Mouse (Mus musculus): ENCODE measurements around the gene Amn.

Amn gene

GRCm38 (mm10) chr12:111266592-111266991 is 4.3 kb upstream of the Amn start:
- in situ Hi-C loops (cut with MboI; ENCODE audit: low sequenced_read_pairs) = no loop called here

DNA sequence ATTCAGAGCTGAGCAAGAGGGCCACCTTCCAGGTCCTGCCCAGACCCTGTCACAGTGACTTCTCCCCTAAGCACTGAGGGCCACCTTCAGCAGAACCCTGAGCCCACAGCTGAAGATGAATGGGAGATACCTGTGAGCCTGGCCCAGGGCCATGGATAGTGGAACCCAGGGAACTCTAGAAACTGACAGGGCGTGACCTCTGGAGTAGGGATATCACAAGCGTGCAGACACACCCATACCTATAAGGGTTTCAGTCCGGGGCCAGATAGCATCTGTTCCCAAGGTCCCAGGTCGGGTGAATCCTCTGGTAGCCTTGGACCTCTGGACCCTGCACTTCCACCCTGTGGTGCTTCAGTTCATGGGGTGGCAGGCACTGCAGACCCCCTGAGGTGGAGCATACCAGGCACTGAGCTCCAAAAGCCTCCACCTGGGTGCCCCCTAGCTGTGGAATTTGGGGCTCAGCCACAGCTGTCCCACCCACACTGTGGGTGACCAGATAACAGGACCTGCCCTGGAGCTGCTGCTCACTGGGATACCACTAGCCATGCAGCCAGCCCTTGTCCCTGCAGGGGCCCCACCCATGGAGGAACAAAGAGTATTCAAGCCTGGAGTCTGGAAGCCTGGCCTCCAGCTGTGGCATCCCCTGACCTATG is 3.1 kb upstream of the Amn start:
- in situ Hi-C loops (cut with MboI; ENCODE audit: low sequenced_read_pairs) = no loop called here

GRCm38 (mm10) chr12:111271406-111271805 is 511 bp downstream of the Amn start:
- in situ Hi-C loops (cut with MboI; ENCODE audit: low sequenced_read_pairs) = loop anchor here (10.0 kb wide), 1 partner anchor 133 kb away; the partner anchor contains the start of gene Lbhd2

- in situ Hi-C loops (cut with MboI; ENCODE audit: low sequenced_read_pairs) = loop anchor here (10.0 kb wide), 1 partner anchor 133 kb away; the partner anchor contains the start of gene Lbhd2
These were observed 1.1 kb downstream of the Amn start for GRCm38 (mm10) chr12:111271966-111272365.

DNA sequence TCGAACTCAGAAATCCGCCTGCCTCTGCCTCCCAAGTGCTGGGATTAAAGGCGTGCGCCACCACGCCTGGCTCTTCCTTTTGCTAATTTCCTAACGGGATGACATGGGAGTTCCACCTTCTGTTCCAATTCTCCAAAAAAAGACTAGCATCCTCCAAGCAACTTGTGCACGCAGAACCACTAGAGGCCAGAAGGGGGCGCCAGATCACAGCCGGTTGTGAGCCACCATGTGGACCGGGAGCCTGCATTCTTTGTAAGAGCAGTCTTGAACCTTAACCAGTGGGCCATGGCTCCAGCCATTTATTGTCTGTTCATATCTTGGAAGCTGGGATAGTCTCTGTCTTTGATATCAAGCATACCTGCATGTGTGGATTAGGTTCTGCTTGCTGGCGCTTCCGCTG is 1.5 kb downstream of the Amn start:
- in situ Hi-C loops (cut with MboI; ENCODE audit: low sequenced_read_pairs) = loop anchor here (10.0 kb wide), 1 partner anchor 132 kb away; the partner anchor contains the start of gene Lbhd2

- in situ Hi-C loops (cut with MboI; ENCODE audit: low sequenced_read_pairs) = loop anchor here (10.0 kb wide), 1 partner anchor 131 kb away; the partner anchor contains the start of gene Lbhd2
These were observed 3.1 kb downstream of the Amn start for GRCm38 (mm10) chr12:111274006-111274405.

DNA sequence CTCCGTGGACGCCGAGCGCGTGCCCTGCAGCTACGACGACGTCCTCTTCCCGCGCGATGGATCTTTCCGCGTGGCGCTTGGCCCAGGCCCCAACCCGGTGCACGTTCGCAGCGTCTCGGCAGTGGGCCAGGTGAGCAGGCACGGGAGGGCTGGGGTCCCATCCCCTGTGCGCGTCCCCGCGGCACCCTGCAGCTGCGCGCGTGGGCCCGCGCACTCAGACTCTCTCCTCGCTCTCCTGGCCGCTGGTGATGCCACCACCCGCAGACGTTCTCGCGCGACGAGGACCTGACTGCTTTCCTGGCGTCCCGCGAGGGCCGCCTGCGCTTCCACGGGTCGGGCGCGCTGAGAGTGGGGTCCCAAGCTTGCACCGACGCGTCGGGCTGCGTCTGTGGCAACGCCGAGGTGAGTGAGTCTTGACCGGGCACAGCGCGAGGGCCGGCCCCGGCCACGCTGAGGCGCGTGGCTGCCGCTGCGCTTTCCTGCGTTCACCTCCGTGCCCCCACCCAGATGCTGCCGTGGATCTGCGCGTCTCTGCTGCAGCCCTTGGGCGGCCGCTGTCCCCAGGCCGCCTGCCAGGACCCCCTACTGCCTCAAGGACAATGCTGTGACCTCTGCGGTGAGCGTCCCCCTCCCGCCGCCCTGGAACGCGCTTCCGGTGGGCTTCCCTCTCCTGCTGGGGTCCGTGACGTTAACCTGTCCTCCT is 3.7 kb downstream of the Amn start:
- in situ Hi-C loops (cut with MboI; ENCODE audit: low sequenced_read_pairs) = loop anchor here (10.0 kb wide), 1 partner anchor 130 kb away; the partner anchor contains the start of gene Lbhd2

GRCm38 (mm10) chr12:111275150-111275841 is 4.4 kb downstream of the Amn start:
- in situ Hi-C loops (cut with MboI; ENCODE audit: low sequenced_read_pairs) = loop anchor here (10.0 kb wide), 1 partner anchor 130 kb away; the partner anchor contains the start of gene Lbhd2

- in situ Hi-C loops (cut with MboI; ENCODE audit: low sequenced_read_pairs) = loop anchor here (10.0 kb wide), 1 partner anchor 128 kb away; the partner anchor contains the start of gene Lbhd2
These were observed 5.5 kb downstream of the Amn start for GRCm38 (mm10) chr12:111276371-111276770.

DNA sequence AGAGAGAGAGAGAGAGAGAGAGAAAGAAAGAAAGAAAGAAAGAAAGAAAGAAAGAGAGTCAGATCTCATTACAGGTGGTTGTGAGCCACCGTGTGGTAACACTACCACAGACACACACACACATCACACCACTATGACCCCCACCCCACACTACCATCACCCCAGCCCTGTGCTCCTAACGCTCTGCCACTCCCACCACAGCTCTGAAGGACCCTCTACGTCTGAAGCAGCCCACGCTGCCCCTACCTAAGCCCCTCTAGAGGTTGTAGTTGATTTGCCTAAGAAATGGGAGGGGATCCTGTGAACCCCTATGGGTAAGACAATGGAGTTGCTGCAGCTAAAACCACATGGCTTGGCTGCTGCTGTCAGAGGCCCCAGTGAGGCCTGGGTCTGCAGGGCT is 12.7 kb downstream of the Amn start:
- in situ Hi-C loops (cut with MboI; ENCODE audit: low sequenced_read_pairs) = no loop called here

DNA sequence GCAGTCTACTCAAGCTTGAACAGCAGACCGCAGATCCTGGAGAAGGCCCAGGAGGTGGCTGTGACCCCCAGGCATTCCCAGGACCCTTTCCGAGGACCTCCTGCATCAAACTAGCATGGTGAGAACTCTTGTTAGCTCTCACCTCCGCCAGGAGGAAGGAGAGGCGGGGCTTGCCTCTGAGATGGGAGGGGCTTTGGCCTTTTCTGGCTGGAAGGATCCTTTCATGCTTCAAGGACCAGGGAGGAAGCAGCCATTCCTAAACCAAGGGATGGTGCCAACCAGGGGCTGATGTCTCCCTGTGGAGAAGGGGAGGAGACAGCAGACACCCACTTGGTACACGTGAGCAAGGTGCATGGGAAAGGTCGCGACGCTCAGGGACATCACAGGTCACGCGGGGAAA is 13.6 kb downstream of the Amn start:
- in situ Hi-C loops (cut with MboI; ENCODE audit: low sequenced_read_pairs) = no loop called here

DNA sequence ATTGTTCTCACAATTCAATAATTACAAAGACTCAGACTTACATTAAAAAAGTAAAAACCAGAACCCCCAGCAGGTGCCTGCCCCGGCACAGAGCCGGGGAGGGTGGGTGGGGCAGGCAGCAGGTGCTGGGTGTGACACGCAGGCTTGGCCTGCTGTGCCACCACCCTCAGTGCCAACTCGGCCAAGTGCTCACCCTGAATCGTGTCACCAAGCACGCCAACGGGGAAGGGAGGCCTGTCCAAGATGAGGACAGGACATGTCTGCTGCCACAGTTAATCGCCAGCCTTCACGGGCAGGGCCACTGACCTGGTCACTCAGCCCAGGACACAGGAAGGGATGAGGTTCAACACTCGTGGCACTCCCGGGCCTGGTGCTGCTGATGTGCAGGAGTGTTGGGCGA is 22.1 kb downstream of the Amn start:
- in situ Hi-C loops (cut with MboI; ENCODE audit: low sequenced_read_pairs) = no loop called here

GRCm38 (mm10) chr12:111301322-111302017 is 30.6 kb downstream of the Amn start:
- in situ Hi-C loops (cut with MboI; ENCODE audit: low sequenced_read_pairs) = no loop called here

DNA sequence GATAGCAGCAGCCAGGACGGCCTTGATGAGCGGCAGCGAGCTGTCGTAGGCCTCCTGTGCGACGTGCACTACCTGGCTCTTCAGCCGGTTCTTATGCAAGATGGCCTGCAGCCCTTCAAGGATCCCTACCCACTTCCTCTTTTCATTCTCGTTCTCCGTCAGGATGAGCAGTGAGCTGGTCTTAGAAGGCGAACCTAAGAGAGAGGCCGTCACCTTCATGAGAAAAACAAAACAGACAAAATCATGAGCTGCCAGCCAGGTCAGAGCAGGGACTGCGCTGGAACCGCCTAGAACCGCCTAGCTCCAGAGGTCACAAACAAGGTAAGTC is 31.1 kb downstream of the Amn start:
- in situ Hi-C loops (cut with MboI; ENCODE audit: low sequenced_read_pairs) = no loop called here

- in situ Hi-C loops (cut with MboI; ENCODE audit: low sequenced_read_pairs) = no loop called here
These were observed 32.9 kb downstream of the Amn start for GRCm38 (mm10) chr12:111303702-111304337.

GRCm38 (mm10) chr12:111306821-111307220 is 35.9 kb downstream of the Amn start:
- in situ Hi-C loops (cut with MboI; ENCODE audit: low sequenced_read_pairs) = no loop called here

- in situ Hi-C loops (cut with MboI; ENCODE audit: low sequenced_read_pairs) = no loop called here
These were observed 38.4 kb downstream of the Amn start for GRCm38 (mm10) chr12:111309256-111309655.

GRCm38 (mm10) chr12:111309931-111310330 is 39.0 kb downstream of the Amn start:
- in situ Hi-C loops (cut with MboI; ENCODE audit: low sequenced_read_pairs) = no loop called here

DNA sequence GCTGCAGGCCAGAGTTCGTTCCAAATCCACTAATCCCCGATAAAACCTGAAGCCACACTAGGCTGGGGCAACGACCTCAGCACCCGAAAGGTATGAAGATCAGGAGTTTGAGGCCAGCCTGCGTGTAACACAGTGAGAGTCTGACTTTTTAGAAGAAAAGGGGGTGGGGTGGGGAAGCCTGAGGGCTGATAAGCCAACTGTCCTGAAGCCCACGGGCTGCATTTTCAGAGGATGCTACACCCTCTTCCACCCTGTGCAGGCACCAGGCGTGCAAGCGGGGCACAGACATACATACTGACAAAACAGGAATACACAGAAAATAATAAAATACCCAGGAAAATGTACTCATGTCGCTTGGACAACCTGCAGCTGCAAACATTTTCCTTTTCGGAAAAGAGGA is 40.9 kb downstream of the Amn start:
- in situ Hi-C loops (cut with MboI; ENCODE audit: low sequenced_read_pairs) = no loop called here

- in situ Hi-C loops (cut with MboI; ENCODE audit: low sequenced_read_pairs) = no loop called here
These were observed 43.4 kb downstream of the Amn start for GRCm38 (mm10) chr12:111314273-111314672.

All from CH12F3 (cell line).